24 mouse cellular contexts compared by ENCODE assay signal in genomic region chr8:69799261-69799660, GRCm38 (mm10). TPM values are rescaled to one million over a fixed set of nuclear protein-coding genes. Genes with fewer than 3 reads are reported as not detected.
DNase-seq lines count a peak whose midpoint lies in the region; ATAC-seq lines count a peak whose summit lies in the region.
"Had no signal": no experiment of that assay in that cellular context is flagged by ENCODE, and none has a peak within 500 bp of the region (broad histone marks: within the 10 kb centered on the region; RNA-seq: fewer than 3 reads in every experiment).

No protein-coding gene starts in this region.

- no peaks in the 10 kb centered on the region for H3K27me3 ChIP-seq in kidney, embryonic 15.5 days
- H3K27me3 ChIP-seq in midbrain, embryonic 11.5 days (ENCODE audit: control insufficient read depth, insufficient read depth, low read length), result no peaks in the 10 kb centered on the region
- no peaks in the 10 kb centered on the region for H3K27me3 ChIP-seq in midbrain, embryonic 15.5 days (replicated peaks)
- H3K27me3 ChIP-seq: embryonic facial prominence, embryonic 12.5 days; limb, embryonic 15.5 days; midbrain, embryonic 13.5 days had no signal

- WGBS in kidney, embryonic 15.5 days, result 96% methylated on average over 8 of the region's 8 CpGs
- 93% methylated on average over 8 of the region's 8 CpGs for WGBS in midbrain, embryonic 11.5 days
- 90% methylated on average over 8 of the region's 8 CpGs for WGBS in midbrain, embryonic 15.5 days

- no peak overlapping the region for H3K9ac ChIP-seq in kidney, embryonic 15.5 days
- H3K9ac ChIP-seq in midbrain, embryonic 11.5 days (ENCODE audit: low read length), result no peak overlapping the region
- H3K9ac ChIP-seq in midbrain, embryonic 15.5 days, result no peak overlapping the region
- H3K9ac ChIP-seq: embryonic facial prominence, embryonic 12.5 days; forebrain, postnatal 0 days; limb, embryonic 15.5 days; liver, embryonic 14.5 days; lung, embryonic 14.5 days; midbrain, embryonic 13.5 days had no signal

- peak; percentile 1 for DNase-seq in kidney, adult 11 months
- peak; percentile 31 for DNase-seq in midbrain, embryonic 11.5 days (ENCODE audit: low spot score, missing footprints)
- peak; percentile 2 for DNase-seq in thymus, postnatal 14 days
- DNase-seq in thymus, postnatal 0 days (ENCODE audit: low spot score), result no peak
- no peak for DNase-seq in adipocyte (ENCODE audit: low spot score)
- DNase-seq: adrenal gland, postnatal 10 days; cerebellum, postnatal 25 days; forebrain, postnatal 0 days; gastrocnemius, adult 2 months; layer of hippocampus, postnatal 36 days; left cerebral cortex, postnatal 4 days; lung, embryonic 14.5 days had no signal

- peaks cover 100% of the 10 kb centered on the region for H3K36me3 ChIP-seq in kidney, embryonic 15.5 days
- H3K36me3 ChIP-seq in midbrain, embryonic 11.5 days (ENCODE audit: control insufficient read depth, insufficient read depth, low read length), result peaks cover 67% of the 10 kb centered on the region
- H3K36me3 ChIP-seq in midbrain, embryonic 15.5 days (replicated peaks), result peaks cover 78% of the 10 kb centered on the region

- ATAC-seq in kidney, embryonic 15.5 days (replicated peaks; ENCODE audit: low FRiP score), result no peak
- no peak for ATAC-seq in midbrain, embryonic 11.5 days (ENCODE audit: low FRiP score)
- ATAC-seq in midbrain, embryonic 15.5 days (replicated peaks), result no peak
- ATAC-seq: forebrain, postnatal 0 days; hindbrain, postnatal 0 days; intestine, embryonic 16.5 days; midbrain, embryonic 13.5 days had no signal

- H3K4me1 ChIP-seq in kidney, embryonic 15.5 days, result no peaks in the 10 kb centered on the region
- H3K4me1 ChIP-seq in midbrain, embryonic 11.5 days (ENCODE audit: control insufficient read depth, insufficient read depth, low read length), result no peaks in the 10 kb centered on the region
- no peaks in the 10 kb centered on the region for H3K4me1 ChIP-seq in midbrain, embryonic 15.5 days
- H3K4me1 ChIP-seq: embryonic facial prominence, embryonic 12.5 days; limb, embryonic 15.5 days; midbrain, embryonic 13.5 days had no signal

- no peaks in the 10 kb centered on the region for H3K9me3 ChIP-seq in kidney, embryonic 15.5 days (replicated peaks)
- H3K9me3 ChIP-seq in midbrain, embryonic 11.5 days (ENCODE audit: control insufficient read depth, low read length), result no peaks in the 10 kb centered on the region
- H3K9me3 ChIP-seq in midbrain, embryonic 15.5 days, result no peaks in the 10 kb centered on the region
- H3K9me3 ChIP-seq: embryonic facial prominence, embryonic 12.5 days; limb, embryonic 15.5 days; midbrain, embryonic 13.5 days had no signal

- no peak overlapping the region for H3K4me3 ChIP-seq in kidney, embryonic 15.5 days (replicated peaks)
- no peak overlapping the region for H3K4me3 ChIP-seq in midbrain, embryonic 11.5 days (ENCODE audit: low read depth, low read length)
- H3K4me3 ChIP-seq in midbrain, embryonic 15.5 days, result no peak overlapping the region
- H3K4me3 ChIP-seq: embryonic facial prominence, embryonic 12.5 days; gastrocnemius, adult 2 months; limb, embryonic 15.5 days; midbrain, embryonic 13.5 days had no signal

- H3K4me2 ChIP-seq in kidney, embryonic 15.5 days, result no peak overlapping the region
- H3K4me2 ChIP-seq in midbrain, embryonic 11.5 days, result no peak overlapping the region
- H3K4me2 ChIP-seq in midbrain, embryonic 15.5 days, result no peak overlapping the region
- H3K4me2 ChIP-seq: embryonic facial prominence, embryonic 12.5 days; heart, embryonic 11.5 days; limb, embryonic 15.5 days; lung, embryonic 14.5 days; midbrain, embryonic 13.5 days had no signal

- no peak overlapping the region for H3K27ac ChIP-seq in kidney, embryonic 15.5 days
- no peak overlapping the region for H3K27ac ChIP-seq in midbrain, embryonic 11.5 days (ENCODE audit: low read depth, low read length)
- no peak overlapping the region for H3K27ac ChIP-seq in midbrain, embryonic 15.5 days
- H3K27ac ChIP-seq: embryonic facial prominence, embryonic 12.5 days; gastrocnemius, adult 2 months; hindbrain, postnatal 0 days; limb, embryonic 15.5 days; liver, embryonic 14.5 days; midbrain, embryonic 13.5 days had no signal

RNA-seq across cellular contexts. Expression of gene Zfp866, which starts 8.3 kb away (rescaled TPM):
- 29.8 and 30.1 TPM in 2 replicates for polyA plus RNA-seq in kidney, embryonic 15.5 days (2015; fragmentation: Nextera tagmentation; extraction: Ambion mirVana)
- 41.5 and 42.2 TPM in 2 replicates for polyA plus RNA-seq in midbrain, embryonic 11.5 days (2014; fragmentation: Nextera tagmentation; extraction: Ambion mirVana)
- polyA plus RNA-seq in midbrain, embryonic 15.5 days (2015; fragmentation: Nextera tagmentation; extraction: Ambion mirVana), result 46.1 and 47.4 TPM in 2 replicates
- 18.3 and 22.1 TPM in 2 replicates for polyA plus RNA-seq in thymus, postnatal 0 days (2015; fragmentation: Nextera tagmentation; extraction: Ambion mirVana)

RNA-seq across cellular contexts. Expression of gene Atp13a1, which starts 8.3 kb away (rescaled TPM):
- polyA plus RNA-seq in kidney, embryonic 15.5 days (2015; fragmentation: Nextera tagmentation; extraction: Ambion mirVana), result 47.9 and 54.3 TPM in 2 replicates
- polyA plus RNA-seq in midbrain, embryonic 11.5 days (2014; fragmentation: Nextera tagmentation; extraction: Ambion mirVana), result 33.8 and 40.7 TPM in 2 replicates
- polyA plus RNA-seq in midbrain, embryonic 15.5 days (2015; fragmentation: Nextera tagmentation; extraction: Ambion mirVana), result 59.1 and 59.8 TPM in 2 replicates
- polyA plus RNA-seq in thymus, postnatal 0 days (2015; fragmentation: Nextera tagmentation; extraction: Ambion mirVana), result 37.2 and 39.2 TPM in 2 replicates

RNA-seq across cellular contexts. Expression of gene Gmip, which starts 9.2 kb away (rescaled TPM):
- polyA plus RNA-seq in kidney, embryonic 15.5 days (2015; fragmentation: Nextera tagmentation; extraction: Ambion mirVana), result 9.5 and 10.1 TPM in 2 replicates
- polyA plus RNA-seq in midbrain, embryonic 11.5 days (2014; fragmentation: Nextera tagmentation; extraction: Ambion mirVana), result 7.8 TPM in 2 replicates
- 38.5 and 43.2 TPM in 2 replicates for polyA plus RNA-seq in midbrain, embryonic 15.5 days (2015; fragmentation: Nextera tagmentation; extraction: Ambion mirVana)
- 30.9 and 35.0 TPM in 2 replicates for polyA plus RNA-seq in thymus, postnatal 0 days (2015; fragmentation: Nextera tagmentation; extraction: Ambion mirVana)

RNA-seq across cellular contexts. Expression of gene Lpar2, which starts 23.0 kb away (rescaled TPM):
- 0.62 and 0.84 TPM in 2 replicates for polyA plus RNA-seq in kidney, embryonic 15.5 days (2015; fragmentation: Nextera tagmentation; extraction: Ambion mirVana)
- polyA plus RNA-seq in midbrain, embryonic 11.5 days (2014; fragmentation: Nextera tagmentation; extraction: Ambion mirVana), result 0.72 and 1.2 TPM in 2 replicates
- 0.76 and 0.80 TPM in 2 replicates for polyA plus RNA-seq in midbrain, embryonic 15.5 days (2015; fragmentation: Nextera tagmentation; extraction: Ambion mirVana)
- 0.31 and 0.53 TPM in 2 replicates for polyA plus RNA-seq in thymus, postnatal 0 days (2015; fragmentation: Nextera tagmentation; extraction: Ambion mirVana)

RNA-seq across cellular contexts. Expression of gene Gm20422, which starts 24.6 kb away (rescaled TPM):
- polyA plus RNA-seq in kidney, embryonic 15.5 days (2015; fragmentation: Nextera tagmentation; extraction: Ambion mirVana), result 1.8 TPM in 1 of 2 replicates, not detected in the other
- polyA plus RNA-seq in midbrain, embryonic 11.5 days (2014; fragmentation: Nextera tagmentation; extraction: Ambion mirVana), result 1.4 and 1.6 TPM in 2 replicates
- 0.23 TPM in 1 of 2 replicates, not detected in the other for polyA plus RNA-seq in midbrain, embryonic 15.5 days (2015; fragmentation: Nextera tagmentation; extraction: Ambion mirVana)
- polyA plus RNA-seq in thymus, postnatal 0 days (2015; fragmentation: Nextera tagmentation; extraction: Ambion mirVana), result 0.33 and 1.3 TPM in 2 replicates
- polyA plus RNA-seq: embryonic facial prominence, embryonic 12.5 days; gonadal fat pad, adult 2 months; heart, embryonic 11.5 days; intestine, embryonic 16.5 days; kidney, embryonic 14.5 days; limb, embryonic 15.5 days; small intestine, adult 2 months had no signal

Comparison
In these comparisons a context has a peak if more than half of its experiments do, and no peak if none do; other contexts are left out.
1. DNase-seq: peak in kidney, adult 11 months (single experiment), midbrain, embryonic 11.5 days (single experiment) and thymus, postnatal 14 days (single experiment); none in thymus, postnatal 0 days (single experiment) and adipocyte (single experiment).